Mouse (Mus musculus) hindbrain, embryonic 16.5 days (tissue): ENCODE results near the gene Jag2. TPM values are rescaled to one million over a fixed set of nuclear protein-coding genes. Genes with fewer than 3 reads are reported as not detected.

ENCODE experiments used
- ATAC-seq: fragments of 200-750 bp; cut with Nextera tagmentation; 2 replicates; pipeline ENCODE4 v1.8.0; 2017; ENCODE audit warnings: moderate TSS enrichment, moderate library complexity
- H3K27ac ChIP-seq: fragments of 300-500 bp; sonication (generic); 2 replicates; pipeline ENCODE4 v1.5.1; 2014; ENCODE audit warnings: low read depth, mild to moderate bottlenecking, control low read depth, low read length, moderate library complexity
- H3K27me3 ChIP-seq: fragments of 300-500 bp; sonication (generic); replicated peaks from 2 replicates; pipeline ENCODE4 v1.6.1; 2014; ENCODE audit warnings: low read length; ENCODE audit not compliant: control insufficient read depth, insufficient read depth
- H3K36me3 ChIP-seq: fragments of 300-500 bp; sonication (generic); 2 replicates; pipeline ENCODE4 v1.6.1; 2014; ENCODE audit warnings: mild to moderate bottlenecking, low read length, moderate library complexity, mixed read lengths; ENCODE audit not compliant: control insufficient read depth, insufficient read depth
- H3K4me1 ChIP-seq: fragments of 300-500 bp; sonication (generic); 2 replicates; pipeline ENCODE4 v1.6.1; 2014; ENCODE audit warnings: low read depth, low read length; ENCODE audit not compliant: control insufficient read depth, insufficient read depth
- H3K4me2 ChIP-seq: fragments of 300-500 bp; sonication (generic); 2 replicates; pipeline ENCODE4 v1.6.1; 2014; ENCODE audit warnings: mild to moderate bottlenecking, low read length, control low read depth, moderate library complexity
- H3K4me3 ChIP-seq: fragments of 300-500 bp; sonication (generic); 2 replicates; pipeline ENCODE4 v1.5.1; 2014; ENCODE audit warnings: mild to moderate bottlenecking, low read length, control low read depth, moderate library complexity
- H3K9ac ChIP-seq: fragments of 300-500 bp; sonication (generic); 2 replicates; pipeline ENCODE4 v1.6.1; 2014; ENCODE audit warnings: low read depth, mild to moderate bottlenecking, control low read depth, low read length, moderate library complexity
- H3K9me3 ChIP-seq: fragments of 300-500 bp; sonication (generic); 2 replicates; pipeline ENCODE4 v1.6.1; 2014; ENCODE audit warnings: mild to moderate bottlenecking, low read length, moderate library complexity; ENCODE audit not compliant: control insufficient read depth
- whole genome bisulfite sequencing: fragments of 180-500 bp; shearing (Covaris S2); extraction: QIAGEN DNeasy Blood & Tissue Kit; methylation state at CpG from one replicate; pipeline ENCODE4 v1.1.7; 2014; 5-methylcytosine and 5-hydroxymethylcytosine counted together
- polyA plus RNA-seq: library from polyadenylated mRNA; unstranded; fragments of >200 nt; fragmentation: Nextera tagmentation; extraction: Ambion mirVana; gene quantifications from 2 replicates; pipeline ENCODE4 v1.2.1, GENCODE M21; 2015

The Jag2 gene
- polyA plus RNA-seq, 1 experiment from 2014 or later = 11.1 TPM

DNA sequence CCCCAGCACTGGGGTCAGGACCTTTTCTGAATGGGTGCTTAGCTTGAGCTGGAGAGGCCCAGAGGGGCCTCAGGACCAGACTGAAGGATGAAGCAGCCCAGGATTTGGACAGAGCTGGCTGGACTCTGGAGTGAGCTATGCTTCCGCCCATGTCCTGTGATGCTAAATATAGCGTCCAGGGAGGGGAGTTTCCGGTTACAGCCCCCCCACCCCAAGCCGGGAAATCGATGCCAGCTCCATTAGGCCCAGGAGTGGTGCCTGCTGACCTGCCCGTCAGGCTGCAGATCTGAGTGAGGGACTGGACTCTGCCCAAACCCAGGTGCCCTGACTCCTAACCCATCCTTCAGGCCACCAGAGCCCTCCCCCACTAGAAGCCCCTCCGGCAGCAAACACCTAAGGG lies 3.1 kb upstream of the Jag2 start:
- no peaks in the 10 kb centered on the region; the same call in 1 of the 2 replicates for H3K27me3 ChIP-seq
- H3K4me2 ChIP-seq = no peak overlapping the region
- WGBS = 76% methylated on average over 6 of the region's 7 CpGs
- peaks cover 16% of the 10 kb centered on the region for H3K4me1 ChIP-seq
- no peaks in the 10 kb centered on the region for H3K36me3 ChIP-seq
- no peaks in the 10 kb centered on the region for H3K9me3 ChIP-seq
- ATAC-seq = no peak
- no peak overlapping the region for H3K27ac ChIP-seq
- H3K4me3 ChIP-seq = no peak overlapping the region
- H3K9ac ChIP-seq = no peak overlapping the region

DNA sequence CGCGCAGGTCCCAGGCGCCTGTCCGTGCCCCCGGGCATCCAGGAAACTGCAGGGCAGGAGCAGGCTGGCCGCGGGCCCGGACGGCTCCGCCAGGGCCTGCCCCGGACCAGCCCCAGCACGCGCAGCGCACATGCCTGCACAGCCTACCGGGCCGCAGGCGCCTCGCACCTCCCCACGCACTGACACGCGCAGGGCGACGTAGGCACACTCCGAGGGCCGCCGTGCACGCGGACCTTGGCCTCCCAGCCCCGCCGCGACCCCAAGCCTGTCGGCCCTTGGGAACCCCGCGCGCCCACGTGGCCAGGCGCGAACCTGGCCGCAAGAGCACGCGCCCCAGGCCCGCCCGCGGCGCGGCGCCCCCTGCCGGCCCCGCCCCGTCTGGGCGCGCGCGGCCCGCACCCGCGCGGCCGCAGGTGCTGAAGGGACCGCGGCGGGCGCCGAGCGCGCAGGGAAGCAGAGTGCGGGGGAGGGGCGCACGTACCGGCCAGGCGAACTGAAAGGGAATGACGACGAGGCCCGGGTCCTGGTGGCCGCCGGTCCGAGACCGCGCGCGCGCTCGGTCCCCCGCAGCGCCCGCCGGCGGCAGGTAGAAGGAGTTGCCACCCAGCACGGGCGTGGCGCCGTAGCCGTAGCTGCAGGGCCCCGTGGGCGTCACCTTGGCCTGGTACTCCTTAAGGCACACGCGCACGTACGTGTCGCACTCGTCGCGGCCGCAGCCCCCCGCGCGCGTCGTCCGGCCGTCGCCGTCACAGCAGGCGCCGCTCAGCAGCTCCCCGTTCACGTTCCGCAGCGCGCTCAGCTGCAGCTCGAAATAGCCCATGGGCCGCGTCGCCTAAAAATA lies 955 bp downstream of the Jag2 start:
- Histone ChIP-seq H3K4me1 (peaks cover 32% of the 10 kb centered on the region), H3K4me3 (peak overlapping the region; percentile 67), H3K9me3 (no peaks in the 10 kb centered on the region), H3K36me3 (no peaks in the 10 kb centered on the region), H3K27ac (peak overlapping the region; percentile 86), H3K9ac (peak overlapping the region; percentile 80), H3K4me2 (peak overlapping the region; percentile 78), H3K27me3 (no peaks in the 10 kb centered on the region; the same call in 1 of the 2 replicates)
- peak; percentile 51 for ATAC-seq
- WGBS = 1% methylated on average over 88 of the region's 124 CpGs

- WGBS = 65% methylated on average over 14 of the region's 14 CpGs
- no peak for ATAC-seq
- Histone ChIP-seq H3K4me3 (peak overlapping the region; percentile 4; the same call in 1 of the 2 replicates), H3K4me2 (peak overlapping the region; percentile 78), H3K9ac (peak overlapping the region; percentile 15; the same call in 1 of the 2 replicates), H3K36me3 (no peaks in the 10 kb centered on the region), H3K27ac (no peak overlapping the region), H3K27me3 (no peaks in the 10 kb centered on the region; the same call in 1 of the 2 replicates), H3K9me3 (no peaks in the 10 kb centered on the region), H3K4me1 (peaks cover 32% of the 10 kb centered on the region)
These were observed 2.3 kb downstream of the Jag2 start for GRCm38 (mm10) chr12:112927265-112927664.

DNA sequence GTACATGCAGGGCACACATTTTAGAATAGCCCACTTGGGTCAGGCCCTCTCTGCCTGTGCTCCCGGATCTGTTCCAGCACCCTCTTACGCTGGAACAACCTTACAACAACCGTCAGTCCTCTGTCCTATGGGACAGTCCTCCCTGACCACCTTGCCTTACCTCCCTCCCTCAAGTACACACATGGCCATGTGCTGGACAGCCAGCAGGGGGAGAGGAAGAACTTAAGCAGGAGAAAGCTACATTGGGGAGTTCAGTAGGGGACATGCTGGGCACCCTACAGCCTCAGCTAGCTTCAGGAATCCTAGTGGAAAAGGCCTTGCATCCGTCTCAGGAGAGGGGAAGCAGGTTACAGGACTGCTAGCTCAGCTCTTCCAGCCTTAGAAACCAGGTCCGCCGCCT lies 3.6 kb downstream of the Jag2 start:
- ATAC-seq = no peak
- no peak overlapping the region for H3K4me2 ChIP-seq
- H3K9me3 ChIP-seq = no peaks in the 10 kb centered on the region
- no peaks in the 10 kb centered on the region for H3K27me3 ChIP-seq
- peaks cover 32% of the 10 kb centered on the region for H3K4me1 ChIP-seq
- no peak overlapping the region for H3K4me3 ChIP-seq
- no peak overlapping the region for H3K27ac ChIP-seq
- no peaks in the 10 kb centered on the region for H3K36me3 ChIP-seq
- WGBS = 90% methylated on average over 6 of the region's 6 CpGs
- no peak overlapping the region for H3K9ac ChIP-seq

GRCm38 (mm10) chr12:112922541-112922940 lies 7.0 kb downstream of the Jag2 start:
- peak; percentile 21; the same call in 1 of the 2 replicates for ATAC-seq
- Histone ChIP-seq H3K4me1 (peaks cover 15% of the 10 kb centered on the region), H3K4me3 (no peak overlapping the region), H3K36me3 (0 out of 2 replicates have a peak, but pooled peaks cover 10% of the 10 kb centered on the region), H3K4me2 (no peak overlapping the region), H3K9ac (no peak overlapping the region), H3K27ac (no peak overlapping the region), H3K9me3 (no peaks in the 10 kb centered on the region), H3K27me3 (no peaks in the 10 kb centered on the region)
- WGBS = 8% methylated on average over 3 of the region's 3 CpGs

GRCm38 (mm10) chr12:112921518-112921917 lies 8.1 kb downstream of the Jag2 start:
- H3K4me3 ChIP-seq = no peak overlapping the region
- no peak overlapping the region for H3K27ac ChIP-seq
- H3K9me3 ChIP-seq = no peaks in the 10 kb centered on the region
- 0 out of 2 replicates have a peak, but pooled peaks cover 10% of the 10 kb centered on the region for H3K36me3 ChIP-seq
- WGBS = 87% methylated on average over 12 of the region's 12 CpGs
- no peak for ATAC-seq
- no peak overlapping the region for H3K4me2 ChIP-seq
- no peaks in the 10 kb centered on the region for H3K27me3 ChIP-seq
- peaks cover 4% of the 10 kb centered on the region; the same call in 1 of the 2 replicates for H3K4me1 ChIP-seq
- no peak overlapping the region for H3K9ac ChIP-seq

- ATAC-seq = no peak
- Histone ChIP-seq H3K4me2 (no peak overlapping the region), H3K27ac (no peak overlapping the region), H3K9me3 (no peaks in the 10 kb centered on the region), H3K36me3 (peaks cover 23% of the 10 kb centered on the region), H3K4me3 (no peak overlapping the region), H3K4me1 (no peaks in the 10 kb centered on the region), H3K27me3 (no peaks in the 10 kb centered on the region), H3K9ac (no peak overlapping the region)
- 63% methylated on average over 8 of the region's 8 CpGs for WGBS
These were observed 11.7 kb downstream of the Jag2 start for GRCm38 (mm10) chr12:112917906-112918305.

- no peaks in the 10 kb centered on the region for H3K4me1 ChIP-seq
- H3K4me2 ChIP-seq = no peak overlapping the region
- no peaks in the 10 kb centered on the region for H3K27me3 ChIP-seq
- ATAC-seq = no peak
- H3K9ac ChIP-seq = no peak overlapping the region
- no peak overlapping the region for H3K27ac ChIP-seq
- 76% methylated on average over 11 of the region's 11 CpGs for WGBS
- no peaks in the 10 kb centered on the region for H3K9me3 ChIP-seq
- H3K36me3 ChIP-seq = peaks cover 27% of the 10 kb centered on the region
- no peak overlapping the region for H3K4me3 ChIP-seq
These were observed 12.1 kb downstream of the Jag2 start for GRCm38 (mm10) chr12:112917486-112917885.

DNA sequence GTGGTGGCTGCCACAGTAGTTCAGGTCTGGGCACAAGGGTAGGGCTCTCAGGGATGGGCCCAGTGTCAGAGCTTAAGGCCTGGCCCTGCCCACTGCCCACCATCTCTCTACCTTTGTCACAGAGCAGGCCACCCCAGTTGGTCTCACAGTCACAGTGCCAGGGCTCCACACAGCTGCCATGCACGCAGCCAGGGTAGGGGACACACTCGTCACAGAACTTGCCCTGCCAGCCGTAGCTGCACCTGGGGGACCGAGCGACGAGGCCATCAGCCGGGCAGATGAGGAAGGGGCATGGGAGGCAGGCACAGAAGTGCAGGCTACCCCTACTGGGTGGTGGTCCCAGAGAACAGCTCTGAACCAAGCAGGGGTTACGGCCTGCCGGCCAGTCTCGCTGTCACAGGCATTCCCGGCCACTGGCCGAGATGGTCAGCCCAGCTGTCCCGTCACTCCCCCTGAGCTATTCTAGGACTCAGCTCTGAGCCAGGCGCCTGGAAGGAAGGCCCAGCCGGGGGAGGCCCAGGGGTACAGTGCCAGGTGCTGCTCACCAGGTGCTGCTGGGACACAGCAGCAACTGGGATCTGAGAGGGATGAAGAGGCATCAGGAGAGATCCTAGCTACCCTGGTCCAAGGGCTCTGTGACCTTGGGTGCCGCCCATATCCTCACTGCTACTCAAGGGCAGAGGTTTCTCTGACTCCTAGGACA lies 12.7 kb downstream of the Jag2 start:
- Histone ChIP-seq H3K9ac (no peak overlapping the region), H3K36me3 (peaks cover 34% of the 10 kb centered on the region), H3K4me3 (no peak overlapping the region), H3K27me3 (no peaks in the 10 kb centered on the region), H3K4me1 (no peaks in the 10 kb centered on the region), H3K27ac (no peak overlapping the region), H3K4me2 (no peak overlapping the region), H3K9me3 (no peaks in the 10 kb centered on the region)
- no peak for ATAC-seq
- 83% methylated on average over 16 of the region's 16 CpGs for WGBS
